Mouse (Mus musculus) left cerebral cortex, adult 8-10 months (tissue): ENCODE results near the gene Atp6v1g1. TPM values are rescaled to one million over a fixed set of nuclear protein-coding genes. Genes with fewer than 3 reads are reported as not detected.

ENCODE experiments used
- DNase-seq, 2 experiments: peaks; one replicate each; pipeline ENCODE4 v3.0.0; 2022; ENCODE audit warnings: low spot score in 2 of 2
- total RNA-seq, 4 experiments: library from RNA; stranded (reverse); gene quantifications; 2 replicates each; pipeline ENCODE4 v1.2.4; 2022

Gene Atp6v1g1
- total RNA-seq = 100 to 1,000 TPM; 131 to 157 (median 144) TPM

DNA sequence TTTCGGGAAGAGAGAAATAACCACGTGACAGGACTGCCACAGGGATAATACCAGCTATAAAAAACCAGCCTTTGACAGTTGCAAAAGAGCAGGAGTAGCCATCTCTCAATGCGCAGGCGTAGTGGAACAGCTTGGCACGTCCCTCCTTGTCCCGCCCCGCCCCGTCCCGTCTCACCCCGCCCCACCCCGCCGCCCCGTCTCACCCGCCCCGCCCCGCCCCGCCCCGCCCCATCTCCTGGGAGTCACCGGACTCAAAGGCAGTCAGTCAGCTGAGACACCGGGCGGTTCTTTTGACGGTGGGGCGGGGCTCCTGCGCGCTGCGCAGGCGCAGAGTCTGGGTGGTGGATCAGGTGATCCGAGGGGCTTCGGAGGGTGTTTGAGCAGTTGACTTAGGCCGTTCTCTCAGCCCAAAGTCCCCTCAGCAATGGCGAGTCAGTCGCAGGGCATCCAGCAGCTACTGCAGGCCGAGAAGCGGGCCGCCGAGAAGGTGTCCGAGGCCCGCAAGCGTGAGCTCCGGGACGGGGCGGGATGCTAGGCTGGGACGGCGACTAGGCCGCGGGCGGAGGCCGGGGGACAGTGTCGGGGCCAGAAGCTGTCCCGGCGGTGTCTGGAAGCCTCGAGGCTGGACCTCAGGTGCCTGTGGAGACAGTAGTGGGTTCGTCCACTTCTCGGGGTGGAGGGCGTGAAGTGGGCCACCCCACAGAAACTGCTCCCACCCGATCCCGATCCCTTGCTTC lies at the start of gene Atp6v1g1:
Gene Atp6v1g1 (plus strand): TSS at position 279 of the 737 bp plus-strand sequence.
- DNase-seq = peak; percentile 87 to 95

DNA sequence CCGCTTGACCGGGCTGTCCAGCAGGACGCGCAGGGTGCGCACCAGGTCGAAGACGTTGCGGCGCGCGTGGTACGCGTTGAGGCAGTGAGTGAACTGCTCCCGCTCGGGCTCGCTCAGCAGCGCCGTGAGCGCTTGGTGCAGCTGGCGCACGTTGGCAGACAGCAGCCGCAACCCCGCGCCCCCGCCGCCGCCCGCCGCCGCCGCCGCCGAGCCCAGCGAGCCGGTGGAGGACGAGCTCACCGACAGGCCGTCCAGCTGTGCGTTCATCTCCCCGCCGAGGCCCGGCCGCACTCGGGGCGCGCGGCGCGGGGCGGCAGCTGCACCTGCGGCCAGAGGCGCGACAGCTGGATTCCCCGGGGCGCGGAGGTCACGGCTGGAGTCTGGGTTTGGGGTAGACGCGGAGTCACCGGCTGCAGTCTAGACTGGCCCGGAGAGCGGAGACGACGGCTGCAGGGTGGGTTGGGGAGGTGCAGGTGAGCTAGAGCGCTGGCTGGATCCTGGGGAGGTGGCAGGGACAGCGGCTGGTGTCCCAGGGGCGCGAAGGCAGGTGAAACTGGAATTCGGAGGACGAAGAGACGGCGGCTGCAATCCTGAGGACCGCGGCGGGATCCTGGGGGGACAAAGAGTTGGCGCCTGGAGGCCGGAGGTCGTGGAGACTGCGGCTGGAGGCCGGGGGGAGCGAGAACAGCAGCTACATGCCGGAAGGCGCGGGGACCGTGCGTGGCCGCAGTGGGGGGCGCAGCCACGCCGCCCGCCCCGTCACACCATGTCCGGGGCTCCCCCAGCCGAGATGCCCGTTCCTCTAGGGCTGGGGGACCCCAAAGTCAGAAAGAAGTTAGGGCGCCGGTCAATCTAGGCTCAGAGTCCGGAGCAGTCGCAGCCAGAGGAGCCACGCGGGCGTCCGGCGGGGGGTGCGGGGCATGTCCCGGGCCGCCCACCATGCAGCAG lies 49.3 kb upstream of the Atp6v1g1 start:
- DNase-seq = no peak

DNA sequence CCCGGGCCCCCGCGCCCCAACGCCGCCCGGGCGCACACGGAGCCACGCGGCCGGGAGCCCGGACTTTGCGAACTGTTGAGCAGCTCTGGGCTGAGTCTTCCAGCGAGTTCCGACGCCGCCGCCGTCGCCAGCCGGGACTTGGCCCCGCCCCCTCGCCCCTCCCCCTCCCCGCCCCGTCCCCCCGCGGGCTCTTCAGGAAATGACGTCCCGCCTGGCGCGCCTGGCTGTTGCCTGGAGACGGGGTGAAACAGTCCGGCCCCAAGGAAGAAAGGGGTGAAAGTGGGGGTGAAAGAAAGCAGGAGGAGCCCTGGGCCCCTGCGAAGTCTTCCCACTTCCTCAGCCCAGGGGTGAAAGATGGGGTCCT lies 48.7 kb upstream of the Atp6v1g1 start, which contains the start of gene Whrn:
Gene Whrn (minus strand): TSS at position 77 of the 364 bp plus-strand sequence.
- peak in 1 of 2 experiments; percentile 32 for DNase-seq

- DNase-seq = no peak
Measured at GRCm38 (mm10) chr4:63496312-63496711, 48.3 kb upstream of the Atp6v1g1 start.

GRCm38 (mm10) chr4:63498346-63498745 lies 46.2 kb upstream of the Atp6v1g1 start:
- no peak for DNase-seq

DNA sequence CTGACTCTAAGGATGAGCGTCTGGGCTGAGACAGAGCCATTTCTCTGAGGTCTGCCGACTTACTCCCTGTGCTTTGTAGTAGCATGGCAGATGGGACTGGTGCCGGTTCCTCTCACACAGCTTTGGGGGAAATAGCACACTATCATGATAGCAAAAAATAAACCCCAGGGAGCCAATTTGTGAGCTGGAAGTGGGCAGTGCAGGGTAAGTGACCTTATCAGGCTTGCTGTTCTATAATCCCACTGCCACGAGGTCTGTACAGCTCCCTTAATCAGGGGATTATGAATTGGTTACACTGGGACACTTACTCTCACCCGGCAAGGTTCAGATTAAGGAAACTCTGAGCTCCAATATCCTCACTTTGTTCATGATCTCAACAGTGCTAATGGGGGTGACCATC lies 43.5 kb upstream of the Atp6v1g1 start:
- DNase-seq = no peak

GRCm38 (mm10) chr4:63503949-63504348 lies 40.6 kb upstream of the Atp6v1g1 start:
- no peak for DNase-seq

- DNase-seq = no peak
Measured at GRCm38 (mm10) chr4:63507478-63507877, 37.1 kb upstream of the Atp6v1g1 start.

DNA sequence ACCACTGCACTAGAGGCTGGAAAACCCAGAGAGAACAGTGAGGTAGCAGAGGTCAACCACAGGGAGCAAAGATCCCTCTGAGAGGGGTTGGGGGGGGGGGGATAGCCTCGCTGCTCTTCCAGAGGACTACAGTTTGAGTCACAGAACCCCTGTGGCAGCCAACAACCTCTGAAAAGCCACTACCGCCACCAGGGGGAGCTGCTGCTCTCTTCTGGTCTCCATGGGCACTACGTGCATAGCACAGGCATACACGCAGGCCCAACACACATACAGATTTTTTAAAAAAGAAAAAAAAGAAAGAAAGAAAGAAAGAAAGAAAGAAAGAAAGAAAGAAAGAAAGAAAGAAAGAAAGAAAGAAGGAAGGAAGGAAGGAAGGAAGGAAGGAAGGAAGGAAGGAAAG lies 36.3 kb upstream of the Atp6v1g1 start:
- DNase-seq = peak; percentile 47 to 60

DNA sequence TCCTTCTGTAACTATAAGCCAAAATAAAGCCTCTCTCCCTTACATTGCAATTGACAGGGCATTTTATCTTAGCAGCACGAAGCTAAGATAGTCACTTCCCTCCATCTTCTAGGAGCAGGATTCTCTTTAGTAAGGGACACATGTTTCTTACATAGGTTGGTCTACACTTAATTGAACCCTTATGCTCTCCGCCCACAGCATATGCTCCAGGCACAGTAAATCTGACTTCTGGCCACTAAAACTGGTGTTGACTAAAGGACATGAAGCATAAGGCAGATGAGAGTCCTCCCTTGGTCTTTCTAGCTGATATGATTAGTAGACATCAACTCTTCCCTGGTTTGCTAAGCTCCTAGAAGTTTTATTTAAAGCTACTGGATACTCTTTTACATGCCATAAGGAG lies 31.7 kb upstream of the Atp6v1g1 start:
- DNase-seq = no peak

- DNase-seq = no peak
Measured at GRCm38 (mm10) chr4:63514454-63514984, 30.1 kb upstream of the Atp6v1g1 start.

DNA sequence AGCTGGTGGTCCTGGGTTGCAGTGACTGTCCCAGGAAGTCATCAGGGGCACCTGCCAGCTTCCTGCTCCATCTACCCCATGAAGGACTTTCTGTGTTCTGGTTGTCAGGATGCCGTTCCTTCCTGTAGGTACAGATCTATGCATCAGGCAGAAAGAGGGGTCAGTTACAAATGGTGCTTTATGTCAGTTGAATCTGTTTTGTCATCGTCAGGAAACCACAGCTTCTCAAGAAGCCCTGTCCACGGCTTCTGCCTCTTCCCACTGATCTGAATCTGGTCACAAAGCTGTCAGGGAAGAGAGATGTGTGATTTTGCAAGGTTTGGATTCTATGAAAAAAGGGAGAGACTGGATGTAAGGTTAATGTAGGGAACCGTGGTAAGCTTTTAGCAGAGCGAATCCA lies 29.6 kb upstream of the Atp6v1g1 start:
- no peak for DNase-seq

DNA sequence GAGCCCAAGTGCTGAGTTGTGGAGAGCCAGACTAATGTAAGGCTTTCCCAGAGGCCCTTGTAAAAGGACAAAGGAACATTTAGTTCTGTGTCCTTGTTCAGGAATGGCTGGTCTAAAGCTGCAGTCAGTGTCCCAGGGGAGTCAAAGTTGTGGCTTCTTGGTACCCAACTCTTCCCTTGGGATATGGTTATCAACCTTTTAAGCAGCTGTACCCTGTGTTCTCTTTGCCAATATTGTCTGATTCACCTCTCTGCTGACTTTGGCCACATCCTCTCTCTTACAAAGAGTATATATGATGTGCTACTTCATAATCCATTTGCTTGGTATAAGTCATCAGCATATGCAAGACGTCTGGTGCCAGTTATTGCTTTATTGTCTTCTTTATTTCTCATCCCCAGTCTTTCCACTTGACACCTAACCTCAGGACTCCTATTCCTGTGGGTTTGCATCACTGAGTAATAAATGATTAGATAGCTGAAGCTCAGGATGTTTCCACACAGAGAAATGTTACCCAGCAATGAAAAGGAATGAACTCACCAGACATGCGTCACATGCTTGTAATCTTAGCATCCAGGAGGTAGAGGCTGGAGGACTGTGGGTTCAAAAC lies 22.7 kb upstream of the Atp6v1g1 start:
- no peak for DNase-seq

GRCm38 (mm10) chr4:63525514-63525913 lies 19.1 kb upstream of the Atp6v1g1 start:
- no peak for DNase-seq

- peak in 1 of 2 experiments; percentile 68 for DNase-seq
Measured at GRCm38 (mm10) chr4:63528946-63529345, 15.6 kb upstream of the Atp6v1g1 start.

GRCm38 (mm10) chr4:63530409-63530808 lies 14.2 kb upstream of the Atp6v1g1 start:
- no peak for DNase-seq

DNA sequence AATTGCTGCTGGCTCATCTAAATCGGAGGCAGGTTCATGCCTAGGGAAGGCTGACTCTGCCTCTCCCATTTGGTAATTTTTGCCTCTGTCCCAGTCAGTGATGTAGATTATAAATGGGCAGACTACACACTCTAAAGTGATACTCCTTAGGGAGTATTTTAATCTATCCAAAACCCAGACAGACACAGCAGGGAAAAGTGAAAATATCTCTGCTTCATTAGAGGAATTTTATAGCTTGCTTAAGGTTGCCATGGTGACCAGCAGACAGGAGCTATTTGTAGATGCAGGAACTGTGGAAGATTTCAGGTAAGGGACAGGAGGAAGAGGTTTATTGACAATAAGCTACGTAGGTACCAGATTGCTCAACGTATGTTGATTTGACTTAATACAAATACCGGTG lies 7.0 kb upstream of the Atp6v1g1 start:
- no peak for DNase-seq

DNA sequence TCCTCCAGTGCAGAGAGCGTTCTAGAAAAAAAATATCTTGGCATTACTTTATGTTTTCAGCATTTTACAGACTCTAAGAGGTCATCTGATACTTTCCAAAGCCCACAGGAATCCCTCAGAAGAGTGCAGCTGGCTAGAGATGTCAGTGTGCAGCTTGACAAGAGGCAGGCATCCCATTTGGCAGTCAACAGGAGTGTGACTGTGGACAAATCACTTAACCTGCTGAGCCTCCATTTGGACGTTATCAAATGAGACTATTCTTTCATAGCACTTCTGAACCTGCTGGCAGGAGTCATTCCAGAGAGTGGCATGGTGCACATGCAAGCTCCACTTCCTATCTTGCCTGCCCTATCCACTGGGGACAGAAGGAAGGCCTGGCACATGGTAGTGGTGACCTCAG lies 2.4 kb upstream of the Atp6v1g1 start:
- no peak for DNase-seq

DNA sequence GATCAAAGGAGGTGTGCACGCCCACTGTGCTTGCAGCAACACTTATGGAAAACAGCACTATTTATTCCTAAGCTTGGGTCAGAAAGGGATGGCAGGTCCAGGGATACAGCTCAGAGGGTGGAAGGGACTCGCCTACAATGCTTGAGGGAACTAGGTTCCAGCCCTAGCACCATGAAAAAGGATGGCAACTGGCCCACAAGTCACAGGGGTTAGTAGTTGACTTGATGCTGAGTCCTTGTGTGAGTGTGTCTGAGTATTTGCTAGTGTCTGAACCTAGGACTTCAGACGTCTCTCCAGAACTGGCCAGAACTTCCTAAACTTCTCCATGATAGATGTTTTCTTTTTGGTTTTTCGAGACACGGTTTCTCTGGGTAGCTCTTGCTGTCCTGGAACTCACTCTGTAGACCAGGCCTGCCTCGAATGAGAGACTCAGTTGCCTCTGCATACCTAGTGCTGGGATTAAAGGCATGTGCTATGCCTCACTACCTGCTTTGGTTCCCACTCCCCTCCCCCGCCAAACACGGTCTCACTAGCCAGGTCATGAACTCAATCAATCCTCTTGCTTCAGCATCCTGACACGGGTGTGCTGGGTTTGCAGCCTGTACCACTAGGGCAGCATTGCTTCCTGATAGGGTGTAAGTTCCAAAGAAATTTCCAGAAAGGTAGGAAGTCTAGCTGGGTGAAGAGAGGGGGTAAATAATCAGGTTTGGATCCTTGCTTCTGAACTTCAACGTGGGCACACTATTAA lies 652 bp upstream of the Atp6v1g1 start:
- DNase-seq = peak in 1 of 2 experiments; percentile 55

DNA sequence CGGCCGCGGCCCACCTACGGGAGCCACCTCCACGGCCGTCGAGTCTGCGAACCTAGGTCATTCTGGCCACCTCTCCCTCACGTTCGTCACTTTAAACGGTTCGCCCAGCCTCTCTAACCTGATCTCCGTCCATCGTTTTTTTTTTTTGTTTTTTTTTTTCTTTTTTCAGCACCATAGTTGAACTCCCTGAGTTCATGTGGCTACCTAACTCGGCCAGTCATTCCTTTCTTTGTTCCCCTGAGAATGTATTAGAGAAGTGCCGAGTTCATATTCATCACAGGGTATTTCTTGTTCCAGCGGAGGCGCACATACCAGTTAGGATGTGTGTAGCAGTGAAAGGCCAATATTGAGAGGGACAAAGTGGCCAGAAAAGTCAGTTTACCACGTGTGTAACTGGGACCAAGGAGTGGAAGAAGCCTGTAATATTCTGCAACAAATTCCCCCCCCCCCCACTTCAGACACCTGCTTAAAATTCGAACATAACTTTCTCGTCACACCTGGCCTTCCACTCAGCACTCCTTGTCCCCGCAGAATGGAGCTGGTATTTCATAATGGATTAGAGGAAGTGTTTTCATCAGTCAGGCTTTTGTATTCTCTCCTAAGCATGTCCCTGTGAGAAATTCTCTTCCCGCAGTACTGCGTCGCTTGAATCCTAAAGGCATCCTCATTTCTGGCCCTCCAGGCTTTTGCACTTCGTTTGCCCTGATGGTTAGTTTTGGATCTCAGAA lies 823 bp downstream of the Atp6v1g1 start:
- no peak for DNase-seq
